Mouse (Mus musculus): ENCODE data around the gene Mcat. TPM values are rescaled to one million over a fixed set of nuclear protein-coding genes. Genes with fewer than 3 reads are reported as not detected.

The Mcat gene
- polyA plus RNA-seq, 1 experiment from 2014 or later = 30.3 TPM

DNA sequence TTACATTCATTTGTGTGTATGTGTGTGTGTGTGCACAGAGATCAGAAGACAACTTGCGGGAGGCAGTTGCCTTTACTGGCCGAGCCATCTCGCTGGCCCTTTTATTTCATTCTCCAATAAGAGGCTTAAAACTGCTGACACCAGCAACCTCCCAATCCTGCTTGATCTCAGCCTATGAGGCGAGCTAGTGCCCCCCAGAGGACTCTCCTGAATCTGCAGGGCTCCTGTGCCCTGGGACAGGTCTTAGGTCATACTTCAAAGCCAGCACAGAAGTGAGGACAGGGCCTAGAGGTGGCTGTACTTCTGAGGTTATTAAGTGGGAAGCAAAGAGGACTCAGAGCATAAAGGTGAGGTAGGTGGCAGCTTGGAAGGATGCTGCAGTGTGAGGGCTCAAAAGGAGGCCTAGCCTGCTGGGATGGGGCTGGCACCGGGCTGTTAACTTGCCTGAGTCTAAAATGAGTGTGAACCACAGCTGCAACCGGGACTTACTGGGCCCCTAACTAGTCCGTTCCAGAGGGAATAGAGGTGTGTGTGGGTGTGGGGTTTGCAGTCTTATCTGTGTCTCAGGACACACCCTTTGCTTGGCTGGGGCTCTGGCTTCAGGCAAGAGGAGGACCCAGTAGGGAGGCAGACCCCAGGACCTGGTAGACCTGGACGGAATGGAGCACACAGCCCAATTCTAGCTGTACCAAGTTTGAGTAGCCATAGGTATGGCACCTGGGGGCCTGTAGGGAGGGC is 20.0 kb upstream of the Mcat start:
- Histone ChIP-seq H3K4me1 (ENCODE audit: control insufficient read depth, insufficient read depth, low read length) (no peaks in the 10 kb centered on the region; the same call in 1 of the 2 replicates), H3K27ac (ENCODE audit: low read length) (no peak overlapping the region), H3K9ac (ENCODE audit: low read depth, low read length) (no peak overlapping the region), H3K36me3 (ENCODE audit: control insufficient read depth, insufficient read depth, low read length) (peaks cover 60% of the 10 kb centered on the region), H3K27me3 (ENCODE audit: control insufficient read depth, insufficient read depth, low read depth, low read length) (no peaks in the 10 kb centered on the region), H3K4me2 (ENCODE audit: low read length) (no peak overlapping the region), H3K4me3 (ENCODE audit: low read depth, low read length) (no peak overlapping the region), H3K9me3 (replicated peaks; ENCODE audit: control insufficient read depth, low read length, poor library complexity, severe bottlenecking) (no peaks in the 10 kb centered on the region)
- no peak for ATAC-seq
- 65% methylated on average over 8 of the region's 8 CpGs for WGBS

DNA sequence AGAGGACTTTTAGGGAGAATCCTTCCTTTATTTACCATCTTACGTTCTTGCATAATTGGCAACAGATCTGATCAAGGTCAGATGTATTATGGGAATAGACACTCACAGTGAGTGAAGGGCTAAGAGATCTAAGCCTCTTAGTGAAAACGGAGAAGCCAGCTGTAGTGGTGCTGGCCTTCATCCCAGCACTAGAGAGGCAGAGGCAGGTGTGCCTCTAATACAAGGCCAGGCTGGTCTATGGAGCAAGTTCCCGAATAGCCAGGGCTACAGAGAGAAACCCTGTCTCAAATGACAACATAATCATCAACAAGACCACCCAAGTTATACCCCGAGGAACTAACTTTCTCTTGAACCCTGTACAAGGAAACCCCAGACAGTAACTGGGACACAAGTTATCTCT is 19.3 kb upstream of the Mcat start:
- no peaks in the 10 kb centered on the region for H3K9me3 ChIP-seq (replicated peaks; ENCODE audit: control insufficient read depth, low read length, poor library complexity, severe bottlenecking)
- no peak overlapping the region for H3K4me2 ChIP-seq (ENCODE audit: low read length)
- no peak overlapping the region for H3K9ac ChIP-seq (ENCODE audit: low read depth, low read length)
- H3K27me3 ChIP-seq (ENCODE audit: control insufficient read depth, insufficient read depth, low read depth, low read length) = no peaks in the 10 kb centered on the region
- no peaks in the 10 kb centered on the region; the same call in 1 of the 2 replicates for H3K4me1 ChIP-seq (ENCODE audit: control insufficient read depth, insufficient read depth, low read length)
- no peak overlapping the region for H3K27ac ChIP-seq (ENCODE audit: low read length)
- H3K36me3 ChIP-seq (ENCODE audit: control insufficient read depth, insufficient read depth, low read length) = peaks cover 59% of the 10 kb centered on the region
- H3K4me3 ChIP-seq (ENCODE audit: low read depth, low read length) = no peak overlapping the region
- ATAC-seq = no peak
- WGBS = 79% methylated on average over 4 of the region's 4 CpGs

DNA sequence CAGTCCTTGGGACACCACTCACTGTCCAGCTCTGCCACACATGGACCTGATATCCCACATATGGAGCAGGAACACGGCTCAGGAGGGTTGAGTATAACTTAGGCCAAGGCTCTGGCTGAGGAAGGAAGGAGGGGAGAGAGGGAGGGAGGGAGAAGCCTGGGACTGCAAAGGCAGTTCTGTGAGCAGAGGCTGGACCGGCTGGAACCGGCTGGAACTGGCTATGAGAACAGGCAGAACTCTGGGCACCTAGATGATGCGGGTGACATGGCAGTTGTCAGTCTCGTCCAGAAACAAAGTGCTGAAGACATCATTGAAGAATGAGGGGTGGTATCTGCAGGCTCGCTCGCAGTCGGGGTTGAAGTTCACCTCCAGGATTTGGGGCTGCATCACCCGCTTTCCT is 13.1 kb upstream of the Mcat start:
- no peak for ATAC-seq

DNA sequence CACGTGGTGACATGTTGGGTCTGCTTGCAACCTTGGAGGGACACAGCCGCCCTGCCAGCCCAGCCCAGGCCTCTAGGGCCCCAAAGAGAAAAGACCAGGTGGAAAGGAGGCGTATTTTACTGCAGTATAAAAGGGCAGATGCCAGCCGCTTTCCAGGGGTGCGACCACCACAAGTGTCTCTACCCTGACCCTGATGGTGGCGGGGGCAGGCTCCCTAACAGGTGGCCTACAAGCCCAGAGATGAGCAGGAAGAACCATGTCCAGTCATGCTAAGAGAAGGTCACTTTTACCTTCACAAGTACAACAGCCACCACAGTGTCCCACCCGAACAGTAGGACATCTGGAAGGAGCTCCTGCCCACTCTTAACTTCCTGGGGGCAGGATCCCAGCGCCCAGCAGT is 12.0 kb upstream of the Mcat start:
- Histone ChIP-seq H3K36me3 (ENCODE audit: control insufficient read depth, insufficient read depth, low read length) (peaks cover 43% of the 10 kb centered on the region), H3K27ac (ENCODE audit: low read length) (no peak overlapping the region), H3K9me3 (replicated peaks; ENCODE audit: control insufficient read depth, low read length, poor library complexity, severe bottlenecking) (no peaks in the 10 kb centered on the region), H3K27me3 (ENCODE audit: control insufficient read depth, insufficient read depth, low read depth, low read length) (no peaks in the 10 kb centered on the region), H3K4me1 (ENCODE audit: control insufficient read depth, insufficient read depth, low read length) (no peaks in the 10 kb centered on the region; the same call in 1 of the 2 replicates), H3K4me2 (ENCODE audit: low read length) (no peak overlapping the region), H3K9ac (ENCODE audit: low read depth, low read length) (no peak overlapping the region), H3K4me3 (ENCODE audit: low read depth, low read length) (no peak overlapping the region)
- 96% methylated on average over 8 of the region's 8 CpGs for WGBS
- ATAC-seq = no peak

More for the DNA sequence above, 13.1 kb upstream of the Mcat start:
- H3K36me3 ChIP-seq (ENCODE audit: control insufficient read depth, insufficient read depth, low read length) = peaks cover 52% of the 10 kb centered on the region
- no peaks in the 10 kb centered on the region for H3K9me3 ChIP-seq (replicated peaks; ENCODE audit: control insufficient read depth, low read length, poor library complexity, severe bottlenecking)
- WGBS = 92% methylated on average over 9 of the region's 9 CpGs
- no peak overlapping the region for H3K27ac ChIP-seq (ENCODE audit: low read length)
- H3K27me3 ChIP-seq (ENCODE audit: control insufficient read depth, insufficient read depth, low read depth, low read length) = no peaks in the 10 kb centered on the region
- H3K4me3 ChIP-seq (ENCODE audit: low read depth, low read length) = no peak overlapping the region
- no peak overlapping the region for H3K4me2 ChIP-seq (ENCODE audit: low read length)
- H3K9ac ChIP-seq (ENCODE audit: low read depth, low read length) = no peak overlapping the region
- no peaks in the 10 kb centered on the region; the same call in 1 of the 2 replicates for H3K4me1 ChIP-seq (ENCODE audit: control insufficient read depth, insufficient read depth, low read length)

DNA sequence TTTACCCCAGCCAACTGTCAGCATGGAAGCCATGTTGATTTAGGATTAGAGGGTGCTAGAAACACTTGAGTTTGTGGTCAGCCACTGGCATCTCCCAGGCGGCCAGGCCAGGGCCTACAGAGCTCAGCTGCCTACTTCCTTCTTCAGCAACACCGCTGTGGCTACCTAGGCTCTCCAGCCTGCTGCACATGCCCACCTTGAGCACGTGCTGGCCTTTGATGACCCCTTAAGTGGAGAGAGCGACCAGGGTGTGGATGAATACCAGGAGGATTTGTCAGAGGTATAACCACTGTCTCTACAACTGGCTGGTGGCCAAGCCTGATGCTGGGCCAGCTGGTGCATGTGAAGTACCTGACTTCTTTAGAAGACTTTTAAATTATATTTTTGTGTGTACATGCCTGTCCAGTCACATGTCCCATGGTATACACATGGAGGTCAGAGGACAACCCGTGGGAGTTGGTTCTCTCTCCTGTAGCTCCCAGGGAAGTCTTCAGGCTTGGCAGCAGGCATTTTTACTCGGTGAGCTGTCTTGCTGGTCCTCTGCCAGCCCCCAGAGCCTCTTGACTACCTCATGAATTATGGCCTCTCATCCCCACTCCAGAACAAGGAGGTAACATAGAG is 11.3 kb upstream of the Mcat start:
- no peaks in the 10 kb centered on the region; the same call in 1 of the 2 replicates for H3K4me1 ChIP-seq (ENCODE audit: control insufficient read depth, insufficient read depth, low read length)
- no peak for ATAC-seq
- H3K9me3 ChIP-seq (replicated peaks; ENCODE audit: control insufficient read depth, low read length, poor library complexity, severe bottlenecking) = no peaks in the 10 kb centered on the region
- peaks cover 36% of the 10 kb centered on the region for H3K36me3 ChIP-seq (ENCODE audit: control insufficient read depth, insufficient read depth, low read length)
- no peak overlapping the region for H3K4me3 ChIP-seq (ENCODE audit: low read depth, low read length)
- no peaks in the 10 kb centered on the region for H3K27me3 ChIP-seq (ENCODE audit: control insufficient read depth, insufficient read depth, low read depth, low read length)
- no peak overlapping the region for H3K4me2 ChIP-seq (ENCODE audit: low read length)
- WGBS = 94% methylated on average over 6 of the region's 6 CpGs
- no peak overlapping the region for H3K9ac ChIP-seq (ENCODE audit: low read depth, low read length)
- no peak overlapping the region for H3K27ac ChIP-seq (ENCODE audit: low read length)

DNA sequence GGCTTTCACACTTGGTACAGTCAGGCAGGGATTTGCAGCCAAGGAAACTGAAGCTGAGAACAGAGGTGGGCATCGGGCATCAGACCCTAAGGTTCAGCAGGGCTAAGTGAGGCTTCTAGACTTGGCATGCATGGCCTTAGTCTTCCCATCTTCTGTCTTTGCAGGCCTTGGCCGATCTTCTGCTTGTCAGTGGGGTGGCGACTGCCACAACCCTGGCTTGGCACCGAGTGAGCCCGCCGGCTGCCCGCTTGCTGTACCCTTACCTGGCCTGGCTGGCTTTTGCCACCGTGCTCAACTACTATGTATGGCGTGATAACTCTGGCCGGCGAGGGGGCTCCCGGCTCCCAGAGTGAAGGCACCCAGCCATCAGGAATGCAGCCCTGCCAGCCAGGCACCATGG is 10.0 kb upstream of the Mcat start:
- ATAC-seq = no peak
- H3K27me3 ChIP-seq (ENCODE audit: control insufficient read depth, insufficient read depth, low read depth, low read length) = no peaks in the 10 kb centered on the region
- no peaks in the 10 kb centered on the region for H3K4me1 ChIP-seq (ENCODE audit: control insufficient read depth, insufficient read depth, low read length)
- H3K9ac ChIP-seq (ENCODE audit: low read depth, low read length) = no peak overlapping the region
- H3K9me3 ChIP-seq (replicated peaks; ENCODE audit: control insufficient read depth, low read length, poor library complexity, severe bottlenecking) = no peaks in the 10 kb centered on the region
- peaks cover 27% of the 10 kb centered on the region for H3K36me3 ChIP-seq (ENCODE audit: control insufficient read depth, insufficient read depth, low read length)
- H3K4me2 ChIP-seq (ENCODE audit: low read length) = no peak overlapping the region
- WGBS = 95% methylated on average over 12 of the region's 12 CpGs
- no peak overlapping the region for H3K27ac ChIP-seq (ENCODE audit: low read length)
- H3K4me3 ChIP-seq (ENCODE audit: low read depth, low read length) = no peak overlapping the region

DNA sequence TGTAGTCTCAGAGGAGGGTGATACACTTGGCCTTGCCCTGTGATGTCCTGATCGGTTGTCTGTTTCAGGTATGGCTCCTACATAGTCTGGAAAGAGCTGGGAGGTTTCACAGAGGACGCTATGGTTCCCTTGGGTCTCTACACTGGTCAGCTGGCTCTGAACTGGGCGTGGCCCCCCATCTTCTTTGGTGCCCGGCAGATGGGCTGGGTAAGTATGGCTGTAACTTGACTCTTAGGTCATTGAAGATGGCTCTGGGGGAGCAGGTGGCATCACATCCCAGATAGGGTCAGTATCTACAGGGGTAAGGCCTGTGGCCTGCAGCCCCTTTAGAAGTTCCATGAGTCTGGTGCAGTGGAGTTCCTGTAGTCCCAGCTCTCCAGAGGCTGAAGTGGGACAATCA is 8.5 kb upstream of the Mcat start:
- H3K4me1 ChIP-seq (ENCODE audit: control insufficient read depth, insufficient read depth, low read length) = no peaks in the 10 kb centered on the region
- H3K36me3 ChIP-seq (ENCODE audit: control insufficient read depth, insufficient read depth, low read length) = peaks cover 19% of the 10 kb centered on the region
- H3K27me3 ChIP-seq (ENCODE audit: control insufficient read depth, insufficient read depth, low read depth, low read length) = no peaks in the 10 kb centered on the region
- no peak overlapping the region for H3K4me3 ChIP-seq (ENCODE audit: low read depth, low read length)
- WGBS = 94% methylated on average over 4 of the region's 4 CpGs
- no peak overlapping the region for H3K9ac ChIP-seq (ENCODE audit: low read depth, low read length)
- no peak overlapping the region for H3K4me2 ChIP-seq (ENCODE audit: low read length)
- no peaks in the 10 kb centered on the region for H3K9me3 ChIP-seq (replicated peaks; ENCODE audit: control insufficient read depth, low read length, poor library complexity, severe bottlenecking)
- no peak for ATAC-seq
- H3K27ac ChIP-seq (ENCODE audit: low read length) = no peak overlapping the region

DNA sequence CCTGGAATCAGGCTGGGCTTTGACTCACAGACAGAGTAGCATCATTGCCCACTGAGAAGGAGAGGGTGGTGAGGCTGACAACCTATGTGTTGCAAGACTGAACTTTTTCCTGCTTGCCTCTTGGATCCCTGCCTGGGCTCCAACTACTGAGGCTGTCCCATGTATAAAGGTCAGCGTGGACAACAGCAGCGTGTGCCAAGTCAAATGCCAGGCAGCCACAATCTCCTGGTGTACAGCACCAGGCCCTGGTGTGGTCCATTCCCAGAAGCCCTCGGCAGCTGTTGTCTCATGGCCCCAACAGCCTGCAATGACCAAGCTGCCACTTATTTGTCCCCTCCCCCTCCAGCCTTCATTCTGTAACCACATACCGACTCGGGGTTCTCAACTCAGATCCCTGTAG is 8.0 kb upstream of the Mcat start:
- H3K36me3 ChIP-seq (ENCODE audit: control insufficient read depth, insufficient read depth, low read length) = peaks cover 15% of the 10 kb centered on the region
- H3K9ac ChIP-seq (ENCODE audit: low read depth, low read length) = no peak overlapping the region
- no peaks in the 10 kb centered on the region for H3K9me3 ChIP-seq (replicated peaks; ENCODE audit: control insufficient read depth, low read length, poor library complexity, severe bottlenecking)
- no peaks in the 10 kb centered on the region for H3K27me3 ChIP-seq (ENCODE audit: control insufficient read depth, insufficient read depth, low read depth, low read length)
- H3K4me1 ChIP-seq (ENCODE audit: control insufficient read depth, insufficient read depth, low read length) = no peaks in the 10 kb centered on the region
- H3K27ac ChIP-seq (ENCODE audit: low read length) = no peak overlapping the region
- no peak overlapping the region for H3K4me3 ChIP-seq (ENCODE audit: low read depth, low read length)
- WGBS = 91% methylated on average over 5 of the region's 5 CpGs
- no peak for ATAC-seq
- H3K4me2 ChIP-seq (ENCODE audit: low read length) = no peak overlapping the region

DNA sequence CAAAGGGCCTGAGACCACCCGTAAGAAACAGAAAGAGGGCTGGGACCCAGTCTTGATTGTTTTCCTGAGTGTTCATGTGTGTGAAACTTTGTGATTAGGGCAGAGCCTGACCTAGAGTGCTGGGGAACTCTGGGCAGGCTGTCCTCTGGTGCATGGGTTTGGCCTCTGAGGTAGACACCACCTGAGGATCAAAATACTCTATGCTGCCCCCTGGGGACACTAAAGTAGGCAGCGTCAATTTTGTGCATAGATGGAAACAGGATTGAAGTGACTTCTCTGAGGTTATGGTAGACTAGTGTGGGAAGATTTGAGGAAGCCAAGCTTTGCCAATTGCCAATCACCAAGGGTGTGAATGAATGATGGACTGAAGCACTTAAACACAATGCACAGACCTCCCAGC is 7.1 kb upstream of the Mcat start:
- no peaks in the 10 kb centered on the region for H3K4me1 ChIP-seq (ENCODE audit: control insufficient read depth, insufficient read depth, low read length)
- no peak overlapping the region for H3K9ac ChIP-seq (ENCODE audit: low read depth, low read length)
- no peak for ATAC-seq
- H3K36me3 ChIP-seq (ENCODE audit: control insufficient read depth, insufficient read depth, low read length) = peaks cover 5% of the 10 kb centered on the region
- H3K9me3 ChIP-seq (replicated peaks; ENCODE audit: control insufficient read depth, low read length, poor library complexity, severe bottlenecking) = no peaks in the 10 kb centered on the region
- no peak overlapping the region for H3K4me3 ChIP-seq (ENCODE audit: low read depth, low read length)
- H3K4me2 ChIP-seq (ENCODE audit: low read length) = no peak overlapping the region
- 70% methylated on average over 2 of the region's 2 CpGs for WGBS
- no peak overlapping the region for H3K27ac ChIP-seq (ENCODE audit: low read length)
- H3K27me3 ChIP-seq (ENCODE audit: control insufficient read depth, insufficient read depth, low read depth, low read length) = no peaks in the 10 kb centered on the region

Data from midbrain, embryonic 16.5 days (tissue).